Mouse (Mus musculus) heart, postnatal 4 days (tissue): ENCODE measurements around the gene Osgep. TPM values are rescaled to one million over a fixed set of nuclear protein-coding genes. Genes with fewer than 3 reads are reported as not detected.
"Not testable (repeated sequence)": the region's sequence is repeated elsewhere in the genome, so short reads cannot be mapped to it uniquely, and the experiment has no call there.

Experiments used
- DNase-seq: peaks from one replicate; pipeline ENCODE4 v3.0.0; 2021
- total RNA-seq, 2 experiments: library from RNA; stranded (reverse); gene quantifications; 2 replicates each; pipeline ENCODE4 v1.2.3; 2021

Osgep gene
- total RNA-seq, 2 experiments from 2014 or later = 64.2 to 65.8 TPM

DNA sequence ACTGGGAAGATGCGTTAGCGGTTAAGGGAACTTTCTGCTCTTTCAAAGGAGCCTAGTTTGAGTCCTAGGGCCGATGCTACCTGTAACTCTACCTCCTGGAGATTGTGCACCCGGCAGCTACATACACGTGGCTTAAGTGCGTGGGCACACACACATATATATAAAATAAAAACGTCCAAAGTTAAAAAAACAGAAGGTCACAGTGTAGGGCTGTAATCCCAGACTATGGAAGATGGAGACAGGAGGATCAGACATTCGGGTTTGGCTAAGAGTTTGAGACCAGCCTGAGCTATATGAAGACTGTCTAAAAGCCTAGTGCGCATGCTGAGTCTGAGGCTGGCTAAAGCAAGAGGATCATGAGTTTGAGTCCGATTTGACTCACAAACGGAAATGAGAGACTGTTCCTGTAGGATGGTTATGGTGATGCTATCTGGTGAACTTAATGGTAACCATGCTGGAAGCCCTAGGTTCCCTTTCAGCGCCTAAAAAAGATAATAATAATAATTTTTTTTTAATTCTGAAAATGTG is 6.9 kb upstream of the Osgep start:
- no peak for DNase-seq

DNA sequence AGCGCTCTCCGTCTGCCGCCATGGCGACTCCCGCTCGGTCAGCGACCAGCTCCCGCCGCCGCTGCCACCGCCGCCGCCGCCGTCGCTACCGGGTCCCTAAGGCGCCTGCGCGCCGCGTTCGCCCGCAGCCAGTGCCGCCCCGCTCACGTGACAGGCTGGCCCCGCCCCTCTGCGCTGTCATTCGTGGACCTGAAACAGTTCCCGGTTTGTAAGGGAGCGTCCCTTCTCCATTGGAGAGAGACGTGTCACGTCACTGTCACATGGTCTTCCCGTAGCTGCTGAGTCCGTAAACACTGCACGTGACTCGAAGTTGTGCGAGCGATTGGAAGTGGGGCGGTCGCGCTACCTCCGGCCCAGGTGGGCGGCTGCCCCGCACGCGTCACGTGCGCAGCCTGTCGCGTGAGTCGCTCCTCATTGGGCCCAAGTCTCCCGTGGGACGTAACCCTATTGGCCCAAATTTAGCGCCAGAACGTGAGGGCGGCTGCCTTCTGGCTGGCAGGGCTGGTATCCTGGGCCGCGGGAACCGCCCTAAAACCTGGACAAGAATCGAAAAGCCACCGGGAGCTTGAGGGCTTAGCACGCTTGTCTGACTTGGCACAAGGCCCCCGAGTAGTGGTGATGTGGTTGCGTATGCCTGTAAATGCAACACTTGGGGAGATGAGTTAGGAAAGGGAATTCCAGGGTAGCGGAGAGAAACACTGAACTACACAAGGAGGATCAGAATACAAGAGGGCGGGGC is 6.2 kb upstream of the Osgep start, which contains the start of the genes Pip4p1 and Pnp:
Gene Pip4p1 (minus strand): TSS at position 103 of the 739 bp plus-strand sequence.
Gene Pnp (plus strand): TSS at position 329 of the 739 bp plus-strand sequence.
- DNase-seq = peak; percentile 99

DNA sequence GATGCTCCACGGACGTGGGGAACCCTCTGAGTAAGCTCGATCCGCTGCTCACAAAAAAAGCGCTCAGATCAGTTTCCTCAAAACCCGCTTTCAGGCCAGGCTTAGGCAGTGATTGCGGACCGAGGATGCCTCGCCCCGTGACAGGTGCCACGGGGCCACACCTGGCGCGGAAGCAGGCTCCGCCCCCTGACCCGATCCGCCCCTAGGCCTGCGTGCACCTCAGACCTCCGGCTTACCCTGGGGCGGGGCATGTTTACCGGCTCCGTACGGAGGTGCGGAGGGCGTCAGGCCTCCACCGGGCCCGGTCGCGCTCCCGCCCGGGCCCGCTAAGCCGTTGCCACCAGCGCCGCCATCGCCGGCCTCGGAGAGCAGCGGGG is 5.7 kb upstream of the Osgep start:
- DNase-seq = no peak

GRCm38 (mm10) chr14:50929951-50930350 is 5.3 kb upstream of the Osgep start:
- DNase-seq = no peak

GRCm38 (mm10) chr14:50927366-50927765 is 2.7 kb upstream of the Osgep start:
- no peak for DNase-seq

DNA sequence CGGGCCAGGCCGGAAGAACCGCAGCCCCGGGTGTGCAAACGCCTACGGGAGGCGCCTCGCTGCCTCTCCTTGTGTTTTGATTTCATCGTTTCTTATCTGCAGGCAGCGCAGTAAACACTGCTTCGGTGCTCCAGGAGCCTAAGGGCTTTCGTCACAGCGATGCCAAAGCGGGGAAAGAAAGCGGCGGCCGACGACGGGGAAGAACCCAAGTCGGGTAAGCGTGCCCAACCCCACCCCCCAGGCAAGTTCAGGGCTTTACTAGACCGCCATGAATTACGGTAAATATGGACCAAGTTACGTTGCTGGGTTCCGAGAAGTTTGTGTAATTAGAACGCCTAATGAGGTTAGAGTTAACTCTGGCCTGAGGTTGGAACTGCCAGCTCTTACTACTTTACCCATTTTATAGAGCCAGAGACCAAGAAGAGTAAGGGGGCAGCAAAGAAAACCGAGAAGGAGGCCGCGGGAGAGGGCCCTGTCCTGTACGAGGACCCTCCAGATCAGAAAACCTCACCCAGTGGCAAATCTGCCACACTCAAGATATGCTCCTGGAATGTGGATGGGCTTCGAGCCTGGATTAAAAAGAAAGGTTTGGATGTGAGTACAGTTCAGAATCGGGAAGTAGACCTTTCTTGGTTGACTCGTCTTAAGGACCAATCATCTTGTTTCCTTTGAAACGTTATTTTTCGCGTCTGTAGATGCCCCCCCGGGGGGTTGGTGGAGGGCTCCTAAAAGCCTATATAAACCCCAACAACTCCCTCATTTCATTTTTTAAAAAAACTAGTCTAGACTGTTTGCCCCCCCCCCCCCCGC is 623 bp upstream of the Osgep start:
- no peak for DNase-seq

DNA sequence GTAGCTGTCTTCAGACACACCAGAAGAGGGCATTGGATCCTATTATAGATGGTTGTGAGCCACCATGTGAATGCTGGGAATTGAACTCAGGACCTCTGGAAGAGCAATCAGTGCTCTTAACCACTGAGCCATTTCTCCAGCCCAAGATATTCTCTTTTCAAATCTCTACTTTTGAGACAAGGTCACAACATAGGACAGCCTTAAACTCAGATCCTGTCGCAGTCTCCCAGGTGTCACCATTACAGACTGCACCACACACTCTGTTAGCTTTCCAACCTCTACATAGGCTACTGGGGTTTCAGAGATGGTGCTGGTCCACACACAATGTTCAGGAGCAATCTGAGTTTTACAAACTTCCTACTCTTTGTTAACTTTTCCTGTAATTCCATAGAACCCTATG is 1.3 kb downstream of the Osgep start:
- not testable (repeated sequence) for DNase-seq

DNA sequence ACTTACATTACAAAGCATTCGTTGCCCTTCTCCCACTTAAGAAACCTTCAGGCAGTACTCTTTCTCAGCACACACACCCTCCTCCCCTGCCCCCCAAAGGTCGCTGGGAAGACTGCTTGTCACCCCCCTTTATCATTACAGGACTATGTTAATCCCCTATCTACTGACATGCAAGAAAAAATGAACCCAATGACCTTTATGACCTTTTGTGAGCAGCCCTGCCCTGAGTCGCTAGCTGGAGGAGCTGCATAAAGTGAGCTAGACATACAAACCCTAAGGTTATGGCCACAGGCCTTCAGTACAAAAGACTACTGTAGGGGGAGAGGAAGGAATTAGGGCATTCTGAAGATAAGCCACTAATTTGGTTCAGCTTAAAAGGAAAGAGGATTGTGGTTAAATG is 13.3 kb downstream of the Osgep start:
- DNase-seq = no peak

DNA sequence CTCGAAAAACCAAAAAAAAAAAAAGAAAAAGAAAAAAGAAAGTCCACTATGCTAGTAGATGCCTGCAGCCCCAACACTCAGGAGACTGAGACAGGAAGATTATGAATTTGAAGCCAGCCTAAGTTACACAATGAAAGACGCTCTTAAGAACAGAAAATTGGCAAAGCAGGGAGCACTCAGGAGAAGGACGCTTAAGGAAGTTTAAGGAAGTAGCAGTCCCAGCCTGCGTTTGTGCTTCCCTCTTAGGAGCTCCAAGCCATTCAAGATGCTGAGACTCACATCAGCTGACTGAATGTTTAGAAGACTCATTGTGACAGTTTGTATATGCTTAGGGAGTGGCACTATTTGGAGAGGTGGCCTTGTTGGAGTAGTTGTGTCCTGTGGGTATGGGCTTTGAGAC is 16.6 kb downstream of the Osgep start:
- DNase-seq = no peak

- DNase-seq = not testable (repeated sequence)
Measured at GRCm38 (mm10) chr14:50905327-50905726, 19.4 kb downstream of the Osgep start.

DNA sequence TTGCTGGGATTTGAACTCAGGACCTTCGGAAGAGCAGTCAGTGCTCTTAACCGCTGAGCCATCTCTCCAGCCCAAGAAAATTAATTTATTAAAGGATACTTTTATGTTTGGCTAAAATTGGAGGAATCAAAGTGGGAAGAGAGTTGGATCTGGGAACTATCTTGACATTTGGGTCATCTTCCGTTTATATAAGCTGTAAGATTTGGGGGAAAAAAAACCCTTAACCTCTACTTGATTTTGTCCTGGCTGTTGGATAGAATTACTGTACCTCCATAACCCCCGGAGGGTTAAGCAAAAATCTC is 19.9 kb downstream of the Osgep start:
- DNase-seq = no peak

DNA sequence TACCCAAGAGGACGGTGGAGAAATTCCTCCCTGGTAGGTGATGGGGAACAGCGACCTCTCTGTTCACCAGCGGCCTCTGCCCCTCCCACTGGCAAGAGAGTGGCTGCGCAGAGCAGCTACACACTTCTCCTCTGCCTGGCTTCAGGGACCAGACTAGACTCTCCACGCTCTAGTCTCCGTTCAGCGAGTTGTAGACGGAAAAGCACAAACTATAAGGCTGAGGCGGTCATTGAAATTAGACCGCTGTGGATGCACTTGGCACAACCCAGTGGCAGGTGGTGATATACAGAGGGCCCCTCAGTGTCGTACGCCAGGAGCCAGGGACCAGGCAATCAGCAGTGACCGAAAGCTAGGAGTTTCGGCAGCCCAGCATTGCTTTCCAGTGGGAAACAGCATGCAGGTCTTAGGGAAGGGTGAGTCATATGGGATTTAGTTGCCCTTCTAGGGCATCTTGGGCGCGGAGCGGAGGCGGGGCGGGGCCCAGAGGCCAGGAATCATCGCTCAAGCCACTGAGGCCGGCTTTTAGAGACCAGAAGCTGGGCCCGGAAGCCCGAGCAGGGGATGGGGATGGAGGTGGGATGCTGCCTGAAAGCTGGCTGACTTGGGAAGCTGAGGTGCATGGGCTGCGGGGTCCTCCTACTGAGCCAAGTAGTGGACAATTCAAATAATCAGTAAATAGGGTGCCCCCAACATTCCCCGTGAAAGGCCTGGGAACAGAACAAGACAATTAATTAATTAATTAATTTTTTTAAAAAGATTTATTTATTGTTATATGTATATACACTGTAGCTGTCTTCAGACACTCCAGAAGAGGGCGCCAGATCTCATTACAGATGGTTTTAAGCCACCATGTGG is 20.5 kb downstream of the Osgep start:
- DNase-seq = peak; percentile 24

GRCm38 (mm10) chr14:50897992-50898391 is 26.7 kb downstream of the Osgep start:
- not testable (repeated sequence) for DNase-seq

DNA sequence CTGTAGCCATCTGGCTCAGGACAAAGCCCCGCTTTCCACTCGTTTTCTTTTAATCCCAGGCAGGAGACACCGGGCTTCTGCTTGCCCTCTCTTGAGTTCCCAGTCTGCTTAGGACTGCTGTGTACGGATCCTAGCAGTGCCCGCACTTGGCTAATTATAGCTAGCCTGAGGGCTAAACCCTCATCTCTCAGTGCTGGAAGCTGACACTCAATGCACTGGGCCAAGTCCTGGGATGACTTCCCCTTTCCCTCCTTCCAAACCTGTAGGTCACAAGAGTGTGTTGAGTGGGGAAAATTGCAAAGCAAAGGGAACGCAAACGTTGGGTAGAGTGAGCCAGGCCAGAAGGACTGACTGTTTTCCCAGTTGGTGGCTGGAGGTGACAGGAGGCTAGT is 27.3 kb downstream of the Osgep start, which contains the start of gene Klhl33:
Gene Klhl33 (minus strand): TSS at position 134 of the 392 bp plus-strand sequence.
- DNase-seq = peak; percentile 24

GRCm38 (mm10) chr14:50896747-50897373 is 27.8 kb downstream of the Osgep start:
- no peak for DNase-seq

GRCm38 (mm10) chr14:50895985-50896746 is 28.5 kb downstream of the Osgep start:
- peak; percentile 29 for DNase-seq

GRCm38 (mm10) chr14:50895407-50895806 is 29.3 kb downstream of the Osgep start:
- DNase-seq = no peak

- DNase-seq = peak; percentile 33
Measured at GRCm38 (mm10) chr14:50892541-50893459, 31.9 kb downstream of the Osgep start.

DNA sequence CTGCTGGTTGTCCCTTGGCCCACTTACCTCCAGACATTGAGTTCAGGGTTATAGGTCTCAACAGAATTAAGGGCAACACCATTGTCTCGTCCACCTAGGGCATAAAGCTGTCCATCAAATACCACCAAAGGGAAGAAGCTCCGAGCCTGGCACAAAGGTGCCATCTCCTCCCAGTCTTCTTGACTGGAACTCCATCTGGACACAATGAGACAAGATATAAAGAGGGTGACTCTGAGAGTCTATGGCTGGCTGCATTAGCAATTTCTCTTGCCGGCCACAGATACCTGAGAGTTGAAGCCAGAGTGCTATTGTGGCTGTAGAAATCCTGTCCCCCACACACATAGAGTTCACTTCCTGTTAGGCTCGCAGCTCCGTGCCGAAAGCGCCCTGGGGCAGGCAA is 32.6 kb downstream of the Osgep start:
- no peak for DNase-seq

- no peak for DNase-seq
Measured at GRCm38 (mm10) chr14:50891621-50892020, 33.1 kb downstream of the Osgep start.
